Mouse (Mus musculus): ENCODE results near the gene Zfp949.

Gene Zfp949

GRCm38 (mm10) chr9:88547851-88548613 is at the start of gene Zfp949:
Gene Zfp949, plus strand, starts transcription at chr9:88548020.
- peak; percentile 68 for DNase-seq (ENCODE audit: low read depth, low spot score)

- no peak for DNase-seq (ENCODE audit: low read depth, low spot score)
Observed at GRCm38 (mm10) chr9:88500112-88500511, 47.7 kb upstream of the Zfp949 start.

- DNase-seq (ENCODE audit: low read depth, low spot score): no peak
Observed at GRCm38 (mm10) chr9:88501846-88502245, 46.0 kb upstream of the Zfp949 start.

GRCm38 (mm10) chr9:88515546-88515945 is 32.3 kb upstream of the Zfp949 start:
- DNase-seq (ENCODE audit: low read depth, low spot score): no peak

GRCm38 (mm10) chr9:88516361-88516995 is 31.3 kb upstream of the Zfp949 start:
- DNase-seq (ENCODE audit: low read depth, low spot score): no peak

DNA sequence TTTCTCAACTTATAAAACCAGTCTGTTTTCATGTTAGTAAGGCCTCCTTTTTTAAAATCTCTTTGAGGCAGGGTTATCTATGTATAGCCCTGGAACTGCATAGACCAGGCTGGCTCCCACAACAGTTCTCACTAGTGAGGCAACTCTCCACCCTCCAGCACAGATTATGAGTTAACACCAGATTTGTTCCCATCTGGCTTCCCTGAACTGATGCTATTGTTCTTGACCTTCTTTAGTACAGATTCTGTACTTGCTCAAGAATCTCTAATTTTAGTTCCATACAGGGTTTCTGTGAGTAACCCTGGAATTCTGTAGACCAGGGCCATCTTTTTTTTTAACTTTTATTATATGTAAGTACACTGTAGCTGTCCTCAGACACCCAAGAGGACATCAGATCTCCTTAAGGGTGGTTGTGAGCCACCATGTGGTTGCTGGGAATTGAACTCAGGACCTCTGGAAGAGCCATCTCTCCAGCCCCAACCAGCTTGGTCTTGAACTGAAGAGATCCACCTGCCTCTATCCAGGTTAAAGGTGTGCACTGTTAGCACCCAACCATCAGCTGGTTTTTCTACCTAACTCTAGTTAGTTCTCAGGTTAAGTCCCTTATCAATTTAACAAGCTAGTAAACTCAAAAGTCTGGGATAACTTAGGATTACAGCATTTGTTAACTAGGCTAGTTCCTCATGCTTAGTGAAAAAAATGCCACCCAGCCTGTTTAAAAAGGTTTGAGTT is 28.3 kb upstream of the Zfp949 start:
- no peak for DNase-seq (ENCODE audit: low read depth, low spot score)

- no peak for DNase-seq (ENCODE audit: low read depth, low spot score)
Observed at GRCm38 (mm10) chr9:88520122-88520848, 27.5 kb upstream of the Zfp949 start.

DNA sequence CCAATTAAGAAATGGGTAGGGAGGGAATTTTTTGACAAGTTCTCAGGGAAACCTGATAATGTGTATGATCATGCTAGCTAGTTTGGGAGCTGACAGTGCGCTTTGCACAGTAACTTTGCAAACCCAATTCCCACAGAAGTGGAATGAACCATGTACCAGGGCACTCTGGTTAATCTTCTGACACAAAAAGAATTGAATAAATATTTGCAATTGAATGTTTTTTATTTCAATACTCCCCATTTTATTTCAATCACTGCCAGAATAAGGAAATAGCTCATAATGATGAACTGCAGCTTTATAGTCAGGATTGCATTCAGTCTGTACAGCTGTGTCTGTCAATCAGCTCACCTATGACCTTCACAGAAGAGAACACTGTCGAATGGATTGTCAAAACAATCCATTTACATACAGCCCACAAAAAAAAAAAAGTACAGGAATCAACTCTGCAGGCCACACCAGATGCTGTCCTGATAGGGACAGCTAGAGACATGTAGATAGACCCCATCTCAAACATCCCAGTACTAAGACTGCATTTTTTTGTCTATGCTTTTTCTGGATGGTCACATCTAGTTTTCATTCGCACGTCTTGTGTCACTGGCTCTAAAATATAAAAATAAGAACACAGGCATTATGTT is 26.9 kb upstream of the Zfp949 start:
- DNase-seq (ENCODE audit: low read depth, low spot score): no peak

DNA sequence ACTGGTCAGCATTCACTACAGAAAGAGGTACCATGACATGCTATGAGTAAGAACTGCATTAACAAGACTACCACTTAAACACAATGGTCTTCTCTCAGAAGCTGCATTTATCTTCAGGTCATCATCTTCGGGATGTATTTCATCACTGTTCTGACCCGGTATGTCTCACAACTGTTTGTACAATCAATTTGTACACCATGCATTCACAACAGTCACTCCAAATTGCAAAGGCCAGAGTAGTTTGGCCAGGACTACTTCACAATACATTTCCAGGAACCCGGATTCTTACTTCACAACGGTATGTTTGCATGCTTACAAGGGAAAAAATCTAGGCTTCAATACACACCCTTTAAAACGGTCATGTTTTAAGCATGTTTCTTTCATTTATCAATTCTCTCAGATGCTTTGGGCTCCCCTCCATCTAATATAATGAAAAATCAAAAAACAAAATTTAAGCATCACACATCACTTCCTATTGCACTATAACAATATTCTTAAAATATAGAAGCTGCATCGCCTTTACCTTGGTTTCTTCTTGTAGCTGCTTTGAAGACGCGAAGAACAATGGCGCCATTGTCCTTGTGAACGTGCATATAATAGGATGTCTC is 25.8 kb upstream of the Zfp949 start:
- DNase-seq (ENCODE audit: low read depth, low spot score): no peak

- DNase-seq (ENCODE audit: low read depth, low spot score): peak; percentile 97
Observed at GRCm38 (mm10) chr9:88522569-88523334, 25.1 kb upstream of the Zfp949 start.

DNA sequence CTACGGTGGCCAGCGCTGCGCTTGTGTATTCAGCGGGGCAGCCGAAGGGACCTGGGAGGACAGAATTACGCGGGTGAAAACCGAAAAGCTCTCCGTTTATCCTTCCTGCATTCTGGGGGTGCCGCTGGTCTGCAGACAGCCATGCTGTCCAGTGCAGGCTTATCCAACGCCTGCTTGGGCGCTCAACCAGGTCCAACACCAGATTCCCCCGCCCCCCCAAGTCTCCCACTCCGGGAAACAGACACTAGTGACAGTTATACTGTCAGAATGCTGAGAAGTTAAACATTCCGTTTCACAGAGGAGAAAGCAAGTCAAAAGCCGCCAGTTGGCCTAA is 24.5 kb upstream of the Zfp949 start:
- DNase-seq (ENCODE audit: low read depth, low spot score): no peak

- DNase-seq (ENCODE audit: low read depth, low spot score): no peak
Observed at GRCm38 (mm10) chr9:88524367-88524766, 23.5 kb upstream of the Zfp949 start.

DNA sequence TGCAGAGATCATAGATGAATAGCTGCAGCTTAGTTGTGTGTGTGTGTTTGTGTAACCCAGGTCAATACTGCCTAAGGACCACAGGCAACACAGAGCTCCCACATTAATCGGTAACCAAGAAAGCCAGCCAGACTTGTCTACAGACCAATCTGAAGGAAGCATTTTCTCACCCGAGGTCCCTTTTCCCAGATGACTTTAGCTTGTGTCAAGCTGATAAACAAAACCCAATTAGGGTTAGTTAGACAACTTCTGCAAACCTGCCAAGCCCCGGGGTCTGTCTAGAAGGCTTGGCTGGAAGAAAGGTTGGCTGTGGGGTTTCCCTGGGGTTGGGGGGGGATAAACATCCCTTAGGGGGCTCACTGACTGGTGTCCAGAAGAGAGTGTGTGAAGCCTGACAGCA is 23.0 kb upstream of the Zfp949 start:
- no peak for DNase-seq (ENCODE audit: low read depth, low spot score)

- DNase-seq (ENCODE audit: low read depth, low spot score): no peak
Observed at GRCm38 (mm10) chr9:88525341-88525740, 22.5 kb upstream of the Zfp949 start.

GRCm38 (mm10) chr9:88527956-88528355 is 19.9 kb upstream of the Zfp949 start:
- DNase-seq (ENCODE audit: low read depth, low spot score): no peak

DNA sequence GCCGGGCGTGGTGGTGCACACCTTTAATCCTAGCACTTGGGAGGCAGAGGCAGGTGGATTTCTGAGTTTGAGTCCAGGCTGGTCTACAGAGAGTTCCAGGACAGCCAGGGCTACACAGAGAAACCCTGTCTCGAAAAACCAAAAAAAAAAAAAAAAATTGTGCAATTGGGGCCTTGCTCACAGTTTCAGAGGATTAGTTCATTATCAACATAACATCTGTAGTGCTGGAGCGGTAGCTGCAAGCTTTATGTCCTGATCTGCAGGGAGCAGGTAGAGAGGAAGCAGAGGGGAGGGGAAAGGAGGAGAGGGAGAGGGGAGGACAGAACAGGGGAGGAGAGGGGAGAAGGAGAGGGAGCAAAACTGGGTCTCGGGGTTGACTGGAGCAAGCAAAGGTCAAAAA is 19.1 kb upstream of the Zfp949 start:
- no peak for DNase-seq (ENCODE audit: low read depth, low spot score)

- no peak for DNase-seq (ENCODE audit: low read depth, low spot score)
Observed at GRCm38 (mm10) chr9:88529571-88529970, 18.2 kb upstream of the Zfp949 start.

DNA sequence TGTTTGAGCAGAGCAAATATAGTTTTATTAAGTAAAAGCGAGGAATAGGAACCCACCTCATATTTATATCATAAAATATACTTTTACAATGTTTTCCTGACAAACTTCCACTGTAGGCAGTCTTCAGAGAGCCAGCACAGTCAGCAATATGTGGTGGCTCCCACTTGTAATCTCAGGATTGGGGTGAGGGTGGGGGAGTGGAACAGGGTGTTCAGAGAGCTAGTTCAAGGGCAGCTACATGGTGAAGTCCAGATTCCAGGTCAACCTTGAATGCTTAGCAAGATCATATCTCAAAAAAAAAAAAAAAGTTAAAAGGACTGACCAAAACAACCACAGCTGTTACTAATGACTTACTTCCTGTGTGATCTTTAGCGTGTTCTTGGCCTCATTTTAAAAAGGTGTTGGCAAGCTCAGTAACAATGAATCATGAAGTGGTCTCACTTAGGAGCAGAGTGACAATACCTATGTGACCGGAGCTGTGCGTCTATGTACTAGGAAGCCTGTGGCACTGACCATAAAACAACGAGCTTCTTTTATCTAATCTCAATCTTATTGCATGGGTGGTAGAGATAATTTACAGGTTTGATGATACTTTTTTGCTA is 17.7 kb upstream of the Zfp949 start:
- DNase-seq (ENCODE audit: low read depth, low spot score): no peak

DNA sequence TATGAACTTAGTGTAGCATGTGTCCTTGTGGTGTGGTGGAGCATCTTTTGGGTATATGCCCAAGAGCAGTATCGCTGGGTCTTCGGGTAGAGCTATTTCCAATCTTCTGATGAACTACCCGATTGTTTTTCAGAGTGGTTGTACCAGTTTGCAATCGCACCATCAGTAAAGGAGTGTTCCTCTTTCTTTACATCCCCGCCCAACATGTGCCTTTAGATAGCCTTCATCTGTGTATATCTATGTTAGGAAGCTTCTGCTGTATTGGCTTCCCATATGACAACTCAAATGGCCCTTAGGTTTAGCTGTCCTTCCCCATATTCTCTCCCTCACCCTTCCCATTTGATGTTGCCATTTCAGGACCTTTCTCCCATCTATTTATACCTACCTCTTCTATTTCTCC is 13.7 kb upstream of the Zfp949 start:
- no peak for DNase-seq (ENCODE audit: low read depth, low spot score)
